Mouse (Mus musculus) myocyte (in vitro differentiated cells): ENCODE results near the gene Grb7. TPM values are rescaled to one million over a fixed set of nuclear protein-coding genes. Genes with fewer than 3 reads are reported as not detected.

ENCODE experiments used
- H3K27me3 ChIP-seq: one replicate; pipeline ENCODE4 v1.6.1; 2011; ENCODE audit not compliant: control insufficient read depth, insufficient read depth, insufficient read length
- H3K36me3 ChIP-seq: one replicate; pipeline ENCODE4 v1.6.1; 2011; ENCODE audit not compliant: control insufficient read depth, insufficient read depth
- H3K4me2 ChIP-seq: one replicate; pipeline ENCODE4 v1.6.1; 2011; ENCODE audit warnings: low read depth, control low read depth
- H3K4me3 ChIP-seq: one replicate; pipeline ENCODE4 v1.5.1; 2011; ENCODE audit warnings: mild to moderate bottlenecking, control low read depth, moderate library complexity
- H3K79me2 ChIP-seq: one replicate; pipeline ENCODE4 v1.6.1; 2011; ENCODE audit not compliant: control insufficient read depth, insufficient read depth
- H3ac ChIP-seq: one replicate; pipeline ENCODE4 v1.6.1; 2011; ENCODE audit not compliant: control insufficient read depth, insufficient read length
- CEBPB ChIP-seq: IDR thresholded peaks from 2 replicates; pipeline ENCODE4 v1.6.1; 2011; ENCODE audit warnings: mild to moderate bottlenecking, moderate library complexity; ENCODE audit not compliant: poor library complexity, insufficient read depth, severe bottlenecking
- E2F4 ChIP-seq: IDR thresholded peaks from one replicate; pipeline ENCODE4 v1.6.1; 2011; ENCODE audit warnings: mild to moderate bottlenecking, control low read depth, moderate library complexity; ENCODE audit not compliant: insufficient read depth
- MAX ChIP-seq: IDR thresholded peaks from one replicate; pipeline ENCODE4 v1.6.1; 2011; ENCODE audit warnings: low read depth, mild to moderate bottlenecking, control low read depth
- MYOD1 ChIP-seq, 3 experiments: IDR thresholded peaks; one replicate each; pipeline ENCODE4 v1.6.1; 2011; ENCODE audit warnings: control low read depth in 2 of 3, low read depth in 2 of 3, mild to moderate bottlenecking in 2 of 3, moderate library complexity in 1 of 3; ENCODE audit not compliant: insufficient read length in 2 of 3, control insufficient read depth in 1 of 3
- MYOG ChIP-seq, 3 experiments: IDR thresholded peaks; one replicate each; pipeline ENCODE4 v1.6.1; 2011; ENCODE audit warnings: control low read depth in 2 of 3, low read depth in 2 of 3, mild to moderate bottlenecking in 2 of 3; ENCODE audit not compliant: insufficient read length in 2 of 3, control insufficient read depth in 1 of 3, insufficient read depth in 1 of 3
- POLR2A ChIP-seq: IDR thresholded peaks from one replicate; pipeline ENCODE4 v1.6.1; 2011; ENCODE audit warnings: low read depth, mild to moderate bottlenecking, control low read depth, moderate library complexity; ENCODE audit not compliant: insufficient read length
- POLR2AphosphoS2 ChIP-seq: IDR thresholded peaks from one replicate; pipeline ENCODE4 v1.6.1; 2011; ENCODE audit warnings: low read depth, control low read depth; ENCODE audit not compliant: insufficient read length
- REST ChIP-seq: IDR thresholded peaks from one replicate; pipeline ENCODE4 v1.6.1; 2011; ENCODE audit warnings: mild to moderate bottlenecking, control low read depth, moderate library complexity; ENCODE audit not compliant: insufficient read depth, insufficient read length
- SRF ChIP-seq: IDR thresholded peaks from one replicate; pipeline ENCODE4 v1.6.1; 2011; ENCODE audit warnings: low read depth; ENCODE audit not compliant: control insufficient read depth, insufficient read length
- TCF12 ChIP-seq: IDR thresholded peaks from one replicate; pipeline ENCODE4 v1.6.1; 2011; ENCODE audit warnings: mild to moderate bottlenecking, control low read depth; ENCODE audit not compliant: poor library complexity, insufficient read depth, severe bottlenecking
- TCF3 ChIP-seq: IDR thresholded peaks from one replicate; pipeline ENCODE4 v1.6.1; 2011; ENCODE audit warnings: low read depth, control low read depth; ENCODE audit not compliant: insufficient read length
- USF1 ChIP-seq: IDR thresholded peaks from one replicate; pipeline ENCODE4 v1.6.1; 2011; ENCODE audit warnings: low read depth, mild to moderate bottlenecking, control low read depth, moderate library complexity
- polyA plus RNA-seq: library from polyadenylated mRNA; unstranded; fragments of >200 nt; fragmentation: generic; extraction: Trizol; gene quantifications from one replicate; pipeline ENCODE4 v1.2.1, GENCODE M21; 2012; ENCODE audit warnings: missing spikeins

Grb7 gene
- polyA plus RNA-seq, 1 experiment, result not detected

GRCm38 (mm10) chr11:98481231-98481630, 35.0 kb downstream of the Grb7 start:
- peaks cover 80% of the 10 kb centered on the region for H3K27me3 ChIP-seq
- TF ChIP-seq REST (no peak), SRF (no peak), MYOG (IDR thresholded peaks at IDR 0.05; ENCODE audit: control insufficient read depth in 1 of 3, insufficient read depth in 1 of 3, insufficient read length in 2 of 3, low read depth in 2 of 3) (no peak), POLR2AphosphoS2 (no peak), E2F4 (no peak), TCF12 (no peak), CEBPB (no peak), USF1 (no peak), TCF3 (no peak), MYOD1 (IDR thresholded peaks at IDR 0.05; ENCODE audit: control insufficient read depth in 1 of 3, insufficient read length in 2 of 3, low read depth in 2 of 3) (no peak), POLR2A (no peak), MAX (no peak)
- H3K36me3 ChIP-seq, result no peaks in the 10 kb centered on the region
- no peak overlapping the region for H3K4me2 ChIP-seq
- H3ac ChIP-seq, result no peak overlapping the region
- no peaks in the 10 kb centered on the region for H3K79me2 ChIP-seq
- no peak overlapping the region for H3K4me3 ChIP-seq

GRCm38 (mm10) chr11:98482067-98482466, 35.9 kb downstream of the Grb7 start:
- Histone ChIP-seq H3K79me2 (no peaks in the 10 kb centered on the region), H3K36me3 (no peaks in the 10 kb centered on the region), H3K4me2 (no peak overlapping the region), H3K27me3 (peaks cover 78% of the 10 kb centered on the region), H3K4me3 (no peak overlapping the region), H3ac (no peak overlapping the region)
- no peak for TF ChIP-seq SRF
- TF ChIP-seq TCF12, result no peak
- no peak for TF ChIP-seq CEBPB
- no peak for TF ChIP-seq E2F4
- TF ChIP-seq MYOD1 (IDR thresholded peaks at IDR 0.05; ENCODE audit: control insufficient read depth in 1 of 3, insufficient read length in 2 of 3, low read depth in 2 of 3), result no peak
- TF ChIP-seq REST, result no peak
- no peak for TF ChIP-seq MYOG (IDR thresholded peaks at IDR 0.05; ENCODE audit: control insufficient read depth in 1 of 3, insufficient read depth in 1 of 3, insufficient read length in 2 of 3, low read depth in 2 of 3)
- no peak for TF ChIP-seq MAX
- TF ChIP-seq POLR2AphosphoS2, result no peak
- TF ChIP-seq USF1, result no peak

GRCm38 (mm10) chr11:98485749-98486148, 39.6 kb downstream of the Grb7 start:
- no peaks in the 10 kb centered on the region for H3K36me3 ChIP-seq
- H3K79me2 ChIP-seq, result no peaks in the 10 kb centered on the region
- no peak overlapping the region for H3K4me3 ChIP-seq
- no peak overlapping the region for H3ac ChIP-seq
- no peak for TF ChIP-seq E2F4
- TF ChIP-seq USF1, result no peak
- no peak for TF ChIP-seq MYOD1 (IDR thresholded peaks at IDR 0.05; ENCODE audit: control insufficient read depth in 1 of 3, insufficient read length in 2 of 3, low read depth in 2 of 3)
- TF ChIP-seq SRF, result no peak
- no peak for TF ChIP-seq POLR2AphosphoS2
- no peak for TF ChIP-seq CEBPB
- TF ChIP-seq POLR2A, result no peak
- no peak for TF ChIP-seq TCF12
- TF ChIP-seq TCF3, result no peak
- no peak for TF ChIP-seq REST
- no peak for TF ChIP-seq MAX
- TF ChIP-seq MYOG (IDR thresholded peaks at IDR 0.05; ENCODE audit: control insufficient read depth in 1 of 3, insufficient read depth in 1 of 3, insufficient read length in 2 of 3, low read depth in 2 of 3), result no peak
- no peak overlapping the region for H3K4me2 ChIP-seq
- H3K27me3 ChIP-seq, result peaks cover 81% of the 10 kb centered on the region

DNA sequence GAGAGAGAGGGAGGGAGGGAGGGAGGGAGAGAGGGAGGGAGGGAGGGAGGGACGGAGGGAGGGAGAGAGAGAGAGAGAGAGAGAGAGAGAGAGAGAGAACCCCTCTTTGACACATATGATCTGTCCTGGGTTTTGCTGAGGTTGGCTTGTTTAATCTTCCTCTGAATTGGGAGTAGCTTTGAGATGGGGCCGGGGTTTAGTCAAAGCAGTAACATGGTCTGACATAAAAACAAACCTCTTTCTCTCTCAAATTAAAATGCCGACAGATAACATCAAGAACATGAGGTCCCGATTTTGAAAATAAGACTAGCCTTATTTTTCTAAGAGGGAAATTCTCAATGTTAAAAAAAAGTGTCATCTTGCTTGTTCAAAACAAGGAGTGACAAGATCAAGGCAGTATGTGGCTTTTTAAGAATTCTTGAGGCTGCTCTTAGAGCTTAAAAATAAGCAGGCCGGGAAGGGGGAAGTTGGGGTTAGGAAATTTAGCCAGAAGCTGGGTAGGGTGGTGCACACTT, 41.4 kb downstream of the Grb7 start:
- Histone ChIP-seq H3K4me2 (no peak overlapping the region), H3K27me3 (peaks cover 78% of the 10 kb centered on the region), H3ac (no peak overlapping the region), H3K4me3 (no peak overlapping the region), H3K36me3 (no peaks in the 10 kb centered on the region), H3K79me2 (no peaks in the 10 kb centered on the region)
- no peak for TF ChIP-seq POLR2AphosphoS2
- TF ChIP-seq CEBPB, result no peak
- no peak for TF ChIP-seq TCF12
- no peak for TF ChIP-seq POLR2A
- TF ChIP-seq TCF3, result no peak
- no peak for TF ChIP-seq MAX
- no peak for TF ChIP-seq REST
- TF ChIP-seq USF1, result no peak
- TF ChIP-seq MYOD1 (IDR thresholded peaks at IDR 0.05; ENCODE audit: control insufficient read depth in 1 of 3, insufficient read length in 2 of 3, low read depth in 2 of 3), result no peak
- no peak for TF ChIP-seq MYOG (IDR thresholded peaks at IDR 0.05; ENCODE audit: control insufficient read depth in 1 of 3, insufficient read depth in 1 of 3, insufficient read length in 2 of 3, low read depth in 2 of 3)
- no peak for TF ChIP-seq E2F4
- no peak for TF ChIP-seq SRF
